Mouse (Mus musculus): ENCODE measurements around the gene Lnx2. TPM values are rescaled to one million over a fixed set of nuclear protein-coding genes. Genes with fewer than 3 reads are reported as not detected.
A peak's percentile ranks its signal among the peaks of the same experiment; 100 is the strongest.

The Lnx2 gene
- polyA plus RNA-seq, 1 experiment from 2014 or later = 10.2 TPM

- ATAC-seq = no peak
Measured at GRCm38 (mm10) chr5:147051500-147052308, 24.7 kb downstream of the Lnx2 start.

GRCm38 (mm10) chr5:147050816-147051499 is 25.4 kb downstream of the Lnx2 start:
- Histone ChIP-seq H3K4me2 (replicated peaks; ENCODE audit: low read depth) (peak overlapping the region; percentile 32), H3K27me3 (replicated peaks; ENCODE audit: control insufficient read depth, insufficient read depth, low read length) (no peaks in the 10 kb centered on the region), H3K9ac (ENCODE audit: low read depth, low read length) (no peak overlapping the region), H3K36me3 (ENCODE audit: control insufficient read depth, insufficient read depth) (no peaks in the 10 kb centered on the region), H3K4me1 (replicated peaks; ENCODE audit: control insufficient read depth, insufficient read depth, low read length) (peaks cover 2% of the 10 kb centered on the region; the same call in 1 of the 2 replicates), H3K4me3 (ENCODE audit: low read depth, low read length) (no peak overlapping the region), H3K27ac (ENCODE audit: low read depth, low read length) (no peak overlapping the region), H3K9me3 (ENCODE audit: control insufficient read depth) (no peaks in the 10 kb centered on the region)
- no peak for ATAC-seq
- WGBS = 61% methylated on average over 13 of the region's 13 CpGs
- TF ChIP-seq CTCF (IDR thresholded peaks at IDR 0.05; ENCODE audit: low read depth) = no peak

More at GRCm38 (mm10) chr5:147051500-147052308, 24.7 kb downstream of the Lnx2 start:
- Histone ChIP-seq H3K4me2 (replicated peaks; ENCODE audit: low read depth) (peak overlapping the region; percentile 32), H3K27ac (ENCODE audit: low read depth, low read length) (no peak overlapping the region; the same call in 1 of the 2 replicates), H3K4me3 (ENCODE audit: low read depth, low read length) (no peak overlapping the region), H3K9ac (ENCODE audit: low read depth, low read length) (no peak overlapping the region), H3K9me3 (ENCODE audit: control insufficient read depth) (no peaks in the 10 kb centered on the region), H3K36me3 (ENCODE audit: control insufficient read depth, insufficient read depth) (no peaks in the 10 kb centered on the region), H3K4me1 (replicated peaks; ENCODE audit: control insufficient read depth, insufficient read depth, low read length) (peaks cover 2% of the 10 kb centered on the region; the same call in 1 of the 2 replicates), H3K27me3 (replicated peaks; ENCODE audit: control insufficient read depth, insufficient read depth, low read length) (no peaks in the 10 kb centered on the region)
- WGBS = 63% methylated on average over 29 of the region's 29 CpGs
- no peak for TF ChIP-seq CTCF (IDR thresholded peaks at IDR 0.05; ENCODE audit: low read depth)

- 49% methylated on average over 19 of the region's 19 CpGs for whole genome bisulfite sequencing
- Histone ChIP-seq H3K27me3 (replicated peaks; ENCODE audit: control insufficient read depth, insufficient read depth, low read length) (no peaks in the 10 kb centered on the region), H3K9me3 (ENCODE audit: control insufficient read depth) (no peaks in the 10 kb centered on the region), H3K9ac (ENCODE audit: low read depth, low read length) (no peak overlapping the region), H3K27ac (ENCODE audit: low read depth, low read length) (no peak overlapping the region), H3K4me1 (replicated peaks; ENCODE audit: control insufficient read depth, insufficient read depth, low read length) (peaks cover 2% of the 10 kb centered on the region; the same call in 1 of the 2 replicates), H3K4me3 (ENCODE audit: low read depth, low read length) (no peak overlapping the region), H3K4me2 (replicated peaks; ENCODE audit: low read depth) (no peak overlapping the region), H3K36me3 (ENCODE audit: control insufficient read depth, insufficient read depth) (no peaks in the 10 kb centered on the region)
- TF ChIP-seq CTCF (IDR thresholded peaks at IDR 0.05; ENCODE audit: low read depth) = no peak
- no peak for ATAC-seq
Measured at GRCm38 (mm10) chr5:147049544-147050209, 26.7 kb downstream of the Lnx2 start.

GRCm38 (mm10) chr5:147045929-147046328 is 30.5 kb downstream of the Lnx2 start:
- no peak for TF ChIP-seq CTCF (IDR thresholded peaks at IDR 0.05; ENCODE audit: low read depth)
- 73% methylated on average over 11 of the region's 11 CpGs for WGBS
- no peak overlapping the region for H3K27ac ChIP-seq (ENCODE audit: low read depth, low read length)

GRCm38 (mm10) chr5:147045311-147045710 is 31.1 kb downstream of the Lnx2 start:
- H3K4me3 ChIP-seq (ENCODE audit: low read depth, low read length) = no peak overlapping the region
- no peaks in the 10 kb centered on the region for H3K9me3 ChIP-seq (ENCODE audit: control insufficient read depth)
- no peaks in the 10 kb centered on the region for H3K27me3 ChIP-seq (replicated peaks; ENCODE audit: control insufficient read depth, insufficient read depth, low read length)
- peaks cover 17% of the 10 kb centered on the region for H3K36me3 ChIP-seq (ENCODE audit: control insufficient read depth, insufficient read depth)
- no peak for TF ChIP-seq CTCF (IDR thresholded peaks at IDR 0.05; ENCODE audit: low read depth)
- no peak overlapping the region for H3K27ac ChIP-seq (ENCODE audit: low read depth, low read length)
- H3K4me2 ChIP-seq (replicated peaks; ENCODE audit: low read depth) = no peak overlapping the region
- no peak for ATAC-seq
- no peaks in the 10 kb centered on the region; the same call in 1 of the 2 replicates for H3K4me1 ChIP-seq (replicated peaks; ENCODE audit: control insufficient read depth, insufficient read depth, low read length)
- no peak overlapping the region for H3K9ac ChIP-seq (ENCODE audit: low read depth, low read length)
- WGBS = 68% methylated on average over 10 of the region's 11 CpGs

More at GRCm38 (mm10) chr5:147045929-147046328, 30.5 kb downstream of the Lnx2 start:
- ATAC-seq = no peak
- peaks cover 13% of the 10 kb centered on the region for H3K36me3 ChIP-seq (ENCODE audit: control insufficient read depth, insufficient read depth)
- H3K27me3 ChIP-seq (replicated peaks; ENCODE audit: control insufficient read depth, insufficient read depth, low read length) = no peaks in the 10 kb centered on the region
- no peaks in the 10 kb centered on the region for H3K9me3 ChIP-seq (ENCODE audit: control insufficient read depth)
- no peak overlapping the region for H3K4me2 ChIP-seq (replicated peaks; ENCODE audit: low read depth)
- no peaks in the 10 kb centered on the region; the same call in 1 of the 2 replicates for H3K4me1 ChIP-seq (replicated peaks; ENCODE audit: control insufficient read depth, insufficient read depth, low read length)
- no peak overlapping the region for H3K9ac ChIP-seq (ENCODE audit: low read depth, low read length)
- no peak overlapping the region for H3K4me3 ChIP-seq (ENCODE audit: low read depth, low read length)

All from intestine, postnatal 0 days (tissue).